Mouse (Mus musculus): ENCODE data around the gene Msn.

DNA sequence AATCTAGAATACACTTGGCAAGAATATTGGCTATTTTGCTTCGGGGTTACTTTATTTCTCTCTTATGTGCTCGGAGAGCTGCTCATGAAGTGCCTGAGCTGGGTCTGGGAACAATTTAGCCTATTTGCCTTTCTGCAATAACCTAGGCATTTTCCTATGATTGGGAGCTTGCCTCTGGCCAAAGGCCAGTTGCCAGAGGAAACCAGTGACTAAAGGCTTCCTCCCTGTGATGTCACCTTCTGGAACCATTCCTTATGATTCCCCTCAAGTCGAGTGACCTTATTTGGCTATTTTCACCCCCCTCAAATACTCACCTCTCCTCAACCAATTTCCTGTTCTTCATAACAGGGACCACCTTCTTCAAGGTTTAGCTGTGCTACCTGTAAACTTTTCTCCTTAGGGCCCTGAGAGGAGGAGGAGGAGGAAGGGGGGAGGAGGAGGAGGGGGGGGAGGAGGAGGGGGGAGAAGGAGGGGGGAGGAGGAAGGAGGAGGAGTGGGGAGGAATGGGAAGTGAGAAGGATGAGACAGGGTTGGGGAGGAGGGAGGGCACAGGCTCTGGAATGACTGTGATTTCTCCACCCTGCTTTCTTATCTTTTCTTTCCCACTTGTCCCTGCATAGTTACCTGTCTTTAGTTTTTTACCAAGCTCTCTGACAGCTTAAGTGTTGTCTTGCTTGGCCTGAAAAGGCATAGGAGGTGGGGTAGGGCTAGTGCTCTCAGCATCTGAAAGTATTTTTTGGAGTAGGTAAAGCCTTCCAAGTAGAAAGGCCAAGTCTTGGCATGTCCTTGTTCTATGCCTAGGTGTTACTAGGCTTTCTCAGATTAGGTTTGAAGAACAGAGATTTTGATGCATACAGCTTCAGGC is 11.8 kb downstream of the Msn start:
- TF ChIP-seq POLR2A (IDR thresholded peaks at IDR 0.05; ENCODE audit: borderline replicate concordance, insufficient read depth, low read length) (no peak), CTCF (IDR thresholded peaks at IDR 0.05; ENCODE audit: borderline replicate concordance, insufficient read depth, low read depth, low read length) (no peak)
